Mouse (Mus musculus) gastrocnemius, postnatal 14 days (tissue): Measurements from ENCODE around the gene Fndc10. TPM values are rescaled to one million over a fixed set of nuclear protein-coding genes. Genes with fewer than 3 reads are reported as not detected.
"Not testable (repeated sequence)": the region's sequence is repeated elsewhere in the genome, so short reads cannot be mapped to it uniquely, and the experiment has no call there.

Source experiments
- DNase-seq: peaks from one replicate; pipeline ENCODE4 v3.0.0; 2021; ENCODE audit warnings: mixed read lengths
- intact Hi-C: fragments of 180-260 bp; cut with DNase I; formaldehyde crosslinking; loops from one replicate; pipeline ENCODE4 v1.15.1; 2025; ENCODE audit warnings: low total_unique reads
- total RNA-seq, 2 experiments: library from RNA; stranded (reverse); gene quantifications; 2 replicates each; pipeline ENCODE4 v1.2.3; 2021

Fndc10 gene
- total RNA-seq, 2 experiments from 2014 or later, result 2.8 to 3.9 TPM

- intact Hi-C loops, result no loop called here
- no peak for DNase-seq
These were observed 33.9 kb downstream of the Fndc10 start for GRCm38 (mm10) chr4:155727993-155728392.

GRCm38 (mm10) chr4:155733267-155733666 is 39.1 kb downstream of the Fndc10 start:
- intact Hi-C loops, result no loop called here
- no peak for DNase-seq

- intact Hi-C loops, result no loop called here
These were observed 40.3 kb downstream of the Fndc10 start, which contains the start of gene Tmem240 for GRCm38 (mm10) chr4:155734350-155734941. Gene Tmem240, plus strand, starts transcription at chr4:155734800.

GRCm38 (mm10) chr4:155734951-155735702 is 41.0 kb downstream of the Fndc10 start:
- peak; percentile 58 for DNase-seq
- intact Hi-C loops, result no loop called here

More at GRCm38 (mm10) chr4:155734350-155734941, 40.3 kb downstream of the Fndc10 start, which contains the start of gene Tmem240:
- DNase-seq, result peak; percentile 91

- no peak for DNase-seq
- intact Hi-C loops, result no loop called here
These were observed 41.6 kb downstream of the Fndc10 start for GRCm38 (mm10) chr4:155735788-155736187.

GRCm38 (mm10) chr4:155736421-155736820 is 42.3 kb downstream of the Fndc10 start:
- intact Hi-C loops, result no loop called here
- DNase-seq, result no peak

- intact Hi-C loops, result no loop called here
- no peak for DNase-seq
These were observed 44.1 kb downstream of the Fndc10 start for GRCm38 (mm10) chr4:155738262-155738661.

GRCm38 (mm10) chr4:155739152-155739551 is 45.0 kb downstream of the Fndc10 start:
- intact Hi-C loops, result no loop called here
- DNase-seq, result no peak

- no peak for DNase-seq
These were observed 45.8 kb downstream of the Fndc10 start for GRCm38 (mm10) chr4:155739741-155740636.

GRCm38 (mm10) chr4:155740681-155741080 is 46.5 kb downstream of the Fndc10 start:
- intact Hi-C loops, DNase-seq: not testable (repeated sequence)

More at GRCm38 (mm10) chr4:155739741-155740636, 45.8 kb downstream of the Fndc10 start:
- intact Hi-C loops, result no loop called here

GRCm38 (mm10) chr4:155742684-155743083 is 48.5 kb downstream of the Fndc10 start:
- DNase-seq, result no peak
- intact Hi-C loops, result no loop called here

GRCm38 (mm10) chr4:155744474-155744873 is 50.3 kb downstream of the Fndc10 start:
- intact Hi-C loops, result no loop called here
- no peak for DNase-seq

GRCm38 (mm10) chr4:155745136-155745535 is 51.0 kb downstream of the Fndc10 start:
- no peak for DNase-seq
- intact Hi-C loops, result no loop called here

Other genes with a start within 250 kb of the Fndc10 start
- 100 to 1,000 TPM; 254 to 329 TPM for gene Tmem52, start 225.2 kb upstream of the Fndc10 start, total RNA-seq
- 100 to 1,000 TPM; 104 to 119 TPM for gene Gnb1, start 203.0 kb upstream of the Fndc10 start, total RNA-seq
- gene Nadk, start 132.0 kb upstream of the Fndc10 start, total RNA-seq, result 10 to 100 TPM; 14.5 to 19.6 TPM
- gene Slc35e2, start 92.9 kb upstream of the Fndc10 start, total RNA-seq, result 1 to 10 TPM; 4.6 to 4.7 TPM
- 10 to 100 TPM; 25.9 TPM for gene Cdk11b, start 69.5 kb upstream of the Fndc10 start, total RNA-seq
- gene Gm10563, start 48.9 kb upstream of the Fndc10 start, total RNA-seq, result not detected
- gene Mmp23, start 41.0 kb upstream of the Fndc10 start, total RNA-seq, result 10 to 100 TPM in 1 of 2 experiments, 1 to 10 TPM in 1; 8.0 to 11.4 TPM
- gene Mib2, start 25.1 kb upstream of the Fndc10 start, total RNA-seq, result 10 to 100 TPM; 11.3 to 13.3 TPM
- 10 to 100 TPM; 42.6 TPM for gene Ssu72, start 10.5 kb downstream of the Fndc10 start, total RNA-seq
- under 1 TPM; 0.57 to 0.66 TPM for gene Tmem240, start 40.5 kb downstream of the Fndc10 start, total RNA-seq
- gene Atad3a, start 66.8 kb downstream of the Fndc10 start, total RNA-seq, result 10 to 100 TPM; 23.9 to 26.1 TPM
- gene Vwa1, start 80.4 kb downstream of the Fndc10 start, total RNA-seq, result 10 to 100 TPM in 1 of 2 experiments, 1 to 10 TPM in 1; 9.0 to 13.8 TPM
- 1 to 10 TPM; 1.3 to 1.4 TPM for gene Tmem88b, start 91.5 kb downstream of the Fndc10 start, total RNA-seq
- not detected for gene Ankrd65, start 96.1 kb downstream of the Fndc10 start, total RNA-seq
- gene Mrpl20, start 108.5 kb downstream of the Fndc10 start, total RNA-seq, result 10 to 100 TPM; 45.4 to 48.3 TPM
- gene Ccnl2, start 118.1 kb downstream of the Fndc10 start, total RNA-seq, result 10 to 100 TPM; 20.6 to 29.0 TPM
- gene Aurkaip1, start 136.9 kb downstream of the Fndc10 start, total RNA-seq, result 10 to 100 TPM; 78.8 to 80.8 TPM
- gene Mxra8, start 145.3 kb downstream of the Fndc10 start, total RNA-seq, result 10 to 100 TPM; 75.4 to 79.4 TPM
- gene Dvl1, start 153.1 kb downstream of the Fndc10 start, total RNA-seq, result 10 to 100 TPM; 88.6 to 89.4 TPM
- under 1 TPM; 0.10 to 0.13 TPM for gene Tas1r3, start 169.0 kb downstream of the Fndc10 start, total RNA-seq
- gene Cptp, start 175.1 kb downstream of the Fndc10 start, total RNA-seq, result 10 to 100 TPM; 16.5 to 17.0 TPM
- gene Ints11, start 175.2 kb downstream of the Fndc10 start, total RNA-seq, result 10 to 100 TPM; 15.4 to 15.9 TPM
- gene Pusl1, start 197.4 kb downstream of the Fndc10 start, total RNA-seq, result 10 to 100 TPM in 1 of 2 experiments, 1 to 10 TPM in 1; 9.2 to 13.1 TPM
- 10 to 100 TPM; 10.1 to 10.3 TPM for gene Acap3, start 197.5 kb downstream of the Fndc10 start, total RNA-seq
- 10 to 100 TPM; 46.3 to 51.7 TPM for gene Ube2j2, start 249.5 kb downstream of the Fndc10 start, total RNA-seq